Mouse (Mus musculus): ENCODE results near the gene Gpr183.

The Gpr183 gene

GRCm38 (mm10) chr14:121964990-121965389 lies at the start of gene Gpr183:
TSS of gene Gpr183 (minus strand) at chr14:121965195.
- DNase-seq (ENCODE audit: low read depth, low spot score): peak; percentile 88

GRCm38 (mm10) chr14:122013417-122013951 lies 48.5 kb upstream of the Gpr183 start:
- DNase-seq (ENCODE audit: low read depth, low spot score): peak; percentile 77
- Histone ChIP-seq H3K36me3 (ENCODE audit: control insufficient read depth, insufficient read depth, low read length, poor library complexity, severe bottlenecking) (no peaks in the 10 kb centered on the region; the same call in 1 of the 2 replicates), H3K27me3 (ENCODE audit: control insufficient read depth, insufficient read depth, low read length, poor library complexity, severe bottlenecking) (no peaks in the 10 kb centered on the region)

More at GRCm38 (mm10) chr14:121964990-121965389, at the start of gene Gpr183:
- Histone ChIP-seq H3K27me3 (ENCODE audit: control insufficient read depth, insufficient read depth, low read length, poor library complexity, severe bottlenecking) (no peaks in the 10 kb centered on the region), H3K36me3 (ENCODE audit: control insufficient read depth, insufficient read depth, low read length, poor library complexity, severe bottlenecking) (peaks cover 5% of the 10 kb centered on the region)

GRCm38 (mm10) chr14:122012814-122013213 lies 47.8 kb upstream of the Gpr183 start:
- no peaks in the 10 kb centered on the region; the same call in 1 of the 2 replicates for H3K36me3 ChIP-seq (ENCODE audit: control insufficient read depth, insufficient read depth, low read length, poor library complexity, severe bottlenecking)

GRCm38 (mm10) chr14:122012193-122012592 lies 47.2 kb upstream of the Gpr183 start:
- H3K27me3 ChIP-seq (ENCODE audit: control insufficient read depth, insufficient read depth, low read length, poor library complexity, severe bottlenecking): no peaks in the 10 kb centered on the region
- no peak for DNase-seq (ENCODE audit: low read depth, low spot score)

More at GRCm38 (mm10) chr14:122012814-122013213, 47.8 kb upstream of the Gpr183 start:
- DNase-seq (ENCODE audit: low read depth, low spot score): peak; percentile 57
- no peaks in the 10 kb centered on the region for H3K27me3 ChIP-seq (ENCODE audit: control insufficient read depth, insufficient read depth, low read length, poor library complexity, severe bottlenecking)

GRCm38 (mm10) chr14:122011768-122012167 lies 46.8 kb upstream of the Gpr183 start:
- H3K27me3 ChIP-seq (ENCODE audit: control insufficient read depth, insufficient read depth, low read length, poor library complexity, severe bottlenecking): no peaks in the 10 kb centered on the region
- no peak for DNase-seq (ENCODE audit: low read depth, low spot score)
- no peaks in the 10 kb centered on the region; the same call in 1 of the 2 replicates for H3K36me3 ChIP-seq (ENCODE audit: control insufficient read depth, insufficient read depth, low read length, poor library complexity, severe bottlenecking)

More at GRCm38 (mm10) chr14:122012193-122012592, 47.2 kb upstream of the Gpr183 start:
- H3K36me3 ChIP-seq (ENCODE audit: control insufficient read depth, insufficient read depth, low read length, poor library complexity, severe bottlenecking): no peaks in the 10 kb centered on the region; the same call in 1 of the 2 replicates

- no peaks in the 10 kb centered on the region for H3K27me3 ChIP-seq (ENCODE audit: control insufficient read depth, insufficient read depth, low read length, poor library complexity, severe bottlenecking)
- DNase-seq (ENCODE audit: low read depth, low spot score): no peak
- H3K36me3 ChIP-seq (ENCODE audit: control insufficient read depth, insufficient read depth, low read length, poor library complexity, severe bottlenecking): no peaks in the 10 kb centered on the region; the same call in 1 of the 2 replicates
Observed at GRCm38 (mm10) chr14:122010301-122010700, 45.3 kb upstream of the Gpr183 start.

GRCm38 (mm10) chr14:122009502-122009901 lies 44.5 kb upstream of the Gpr183 start:
- peak; percentile 93 for DNase-seq (ENCODE audit: low read depth, low spot score)
- H3K27me3 ChIP-seq (ENCODE audit: control insufficient read depth, insufficient read depth, low read length, poor library complexity, severe bottlenecking): no peaks in the 10 kb centered on the region

GRCm38 (mm10) chr14:122008261-122008660 lies 43.3 kb upstream of the Gpr183 start:
- H3K27me3 ChIP-seq (ENCODE audit: control insufficient read depth, insufficient read depth, low read length, poor library complexity, severe bottlenecking): no peaks in the 10 kb centered on the region
- no peaks in the 10 kb centered on the region; the same call in 1 of the 2 replicates for H3K36me3 ChIP-seq (ENCODE audit: control insufficient read depth, insufficient read depth, low read length, poor library complexity, severe bottlenecking)
- no peak for DNase-seq (ENCODE audit: low read depth, low spot score)

More at GRCm38 (mm10) chr14:122009502-122009901, 44.5 kb upstream of the Gpr183 start:
- H3K36me3 ChIP-seq (ENCODE audit: control insufficient read depth, insufficient read depth, low read length, poor library complexity, severe bottlenecking): no peaks in the 10 kb centered on the region; the same call in 1 of the 2 replicates

- DNase-seq (ENCODE audit: low read depth, low spot score): no peak
- Histone ChIP-seq H3K27me3 (ENCODE audit: control insufficient read depth, insufficient read depth, low read length, poor library complexity, severe bottlenecking) (no peaks in the 10 kb centered on the region), H3K36me3 (ENCODE audit: control insufficient read depth, insufficient read depth, low read length, poor library complexity, severe bottlenecking) (peaks cover 1% of the 10 kb centered on the region)
Observed at GRCm38 (mm10) chr14:122003812-122004211, 38.8 kb upstream of the Gpr183 start.

GRCm38 (mm10) chr14:122002224-122002623 lies 37.2 kb upstream of the Gpr183 start:
- Histone ChIP-seq H3K36me3 (ENCODE audit: control insufficient read depth, insufficient read depth, low read length, poor library complexity, severe bottlenecking) (peaks cover 1% of the 10 kb centered on the region), H3K27me3 (ENCODE audit: control insufficient read depth, insufficient read depth, low read length, poor library complexity, severe bottlenecking) (no peaks in the 10 kb centered on the region)
- DNase-seq (ENCODE audit: low read depth, low spot score): no peak

GRCm38 (mm10) chr14:122000346-122001105 lies 35.5 kb upstream of the Gpr183 start:
- DNase-seq (ENCODE audit: low read depth, low spot score): no peak
- Histone ChIP-seq H3K36me3 (ENCODE audit: control insufficient read depth, insufficient read depth, low read length, poor library complexity, severe bottlenecking) (peaks cover 1% of the 10 kb centered on the region), H3K27me3 (ENCODE audit: control insufficient read depth, insufficient read depth, low read length, poor library complexity, severe bottlenecking) (no peaks in the 10 kb centered on the region)

- DNase-seq (ENCODE audit: low read depth, low spot score): no peak
- Histone ChIP-seq H3K36me3 (ENCODE audit: control insufficient read depth, insufficient read depth, low read length, poor library complexity, severe bottlenecking) (peaks cover 1% of the 10 kb centered on the region), H3K27me3 (ENCODE audit: control insufficient read depth, insufficient read depth, low read length, poor library complexity, severe bottlenecking) (no peaks in the 10 kb centered on the region)
Observed at GRCm38 (mm10) chr14:121999455-121999854, 34.5 kb upstream of the Gpr183 start.

GRCm38 (mm10) chr14:121996786-121997185 lies 31.8 kb upstream of the Gpr183 start:
- DNase-seq (ENCODE audit: low read depth, low spot score): peak; percentile 65
- Histone ChIP-seq H3K36me3 (ENCODE audit: control insufficient read depth, insufficient read depth, low read length, poor library complexity, severe bottlenecking) (no peaks in the 10 kb centered on the region; the same call in 1 of the 2 replicates), H3K27me3 (ENCODE audit: control insufficient read depth, insufficient read depth, low read length, poor library complexity, severe bottlenecking) (no peaks in the 10 kb centered on the region)

- H3K27me3 ChIP-seq (ENCODE audit: control insufficient read depth, insufficient read depth, low read length, poor library complexity, severe bottlenecking): no peaks in the 10 kb centered on the region
- no peaks in the 10 kb centered on the region; the same call in 1 of the 2 replicates for H3K36me3 ChIP-seq (ENCODE audit: control insufficient read depth, insufficient read depth, low read length, poor library complexity, severe bottlenecking)
- peak; percentile 58 for DNase-seq (ENCODE audit: low read depth, low spot score)
Observed at GRCm38 (mm10) chr14:121995557-121995870, 30.5 kb upstream of the Gpr183 start.

GRCm38 (mm10) chr14:121994846-121995556 lies 30.0 kb upstream of the Gpr183 start:
- Histone ChIP-seq H3K27me3 (ENCODE audit: control insufficient read depth, insufficient read depth, low read length, poor library complexity, severe bottlenecking) (no peaks in the 10 kb centered on the region), H3K36me3 (ENCODE audit: control insufficient read depth, insufficient read depth, low read length, poor library complexity, severe bottlenecking) (no peaks in the 10 kb centered on the region; the same call in 1 of the 2 replicates)
- DNase-seq (ENCODE audit: low read depth, low spot score): no peak
